Mouse (Mus musculus): ENCODE data around the gene Pex13. TPM values are rescaled to one million over a fixed set of nuclear protein-coding genes. Genes with fewer than 3 reads are reported as not detected.
"Not testable (repeated sequence)": the region's sequence is repeated elsewhere in the genome, so short reads cannot be mapped to it uniquely, and the experiment has no call there.

The Pex13 gene
- total RNA-seq, 2 experiments from 2014 or later, result 22.6 to 22.7 TPM

DNA sequence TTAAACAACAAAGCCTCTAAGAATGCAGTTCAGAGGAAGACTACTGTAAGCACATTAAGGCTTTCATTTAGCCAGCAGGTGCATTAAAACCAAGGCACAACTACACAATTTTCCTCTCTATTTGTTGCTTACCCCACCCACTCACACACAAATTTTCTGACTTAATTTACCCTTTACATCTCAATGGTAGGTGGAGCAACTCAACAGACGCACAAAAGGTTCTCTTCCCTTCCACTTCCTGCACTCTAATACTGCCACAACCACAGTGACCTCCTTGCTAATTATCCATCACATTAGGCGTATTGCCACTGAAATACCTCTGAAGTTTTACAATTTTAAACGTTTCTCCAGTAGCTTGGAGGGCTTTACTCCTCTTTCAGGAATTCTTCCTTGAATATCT, 12.1 kb downstream of the Pex13 start:
- DNase-seq, result no peak
- intact Hi-C loops (cut with DNase I), result no loop called here

DNA sequence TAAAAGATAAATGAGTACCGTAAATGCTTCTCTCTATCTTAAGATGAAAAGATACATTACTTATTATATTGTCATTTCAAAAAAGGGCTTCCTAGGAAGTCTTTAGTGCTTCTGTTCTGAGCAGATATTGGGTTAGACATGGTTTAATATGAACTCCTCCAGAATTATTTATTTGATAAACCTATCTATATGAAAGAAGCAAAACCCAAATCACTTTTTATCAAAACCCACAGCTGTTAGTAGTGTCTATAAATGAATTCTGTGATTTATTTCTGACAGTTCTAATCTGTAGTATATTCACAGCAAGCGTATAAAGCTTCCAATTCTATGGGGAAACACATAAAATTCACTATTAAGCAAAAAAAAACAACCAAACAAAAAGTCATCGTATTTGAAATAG, 17.9 kb downstream of the Pex13 start:
- intact Hi-C loops (cut with DNase I), result no loop called here

DNA sequence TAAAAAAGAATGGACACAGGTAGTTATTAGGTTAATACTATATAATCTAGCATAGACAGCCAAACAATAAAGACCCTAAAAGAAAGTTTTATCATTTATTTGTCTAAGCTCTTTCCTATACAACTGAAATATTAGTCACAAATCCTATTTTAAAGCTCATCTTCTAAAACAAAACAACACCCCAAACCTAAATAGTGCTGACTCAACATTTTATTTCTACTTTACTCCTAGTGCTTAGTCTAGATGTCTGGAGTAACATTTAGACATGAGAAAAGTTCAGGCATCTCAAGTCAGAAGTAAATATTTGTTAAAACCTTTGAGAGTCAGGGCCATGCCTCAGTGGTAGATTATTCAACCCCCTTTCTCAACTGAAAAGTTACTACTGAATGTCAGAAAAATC, 18.3 kb downstream of the Pex13 start:
- no peak for DNase-seq
- intact Hi-C loops (cut with DNase I), result no loop called here

More for the DNA sequence above, 17.9 kb downstream of the Pex13 start:
- DNase-seq, result no peak

DNA sequence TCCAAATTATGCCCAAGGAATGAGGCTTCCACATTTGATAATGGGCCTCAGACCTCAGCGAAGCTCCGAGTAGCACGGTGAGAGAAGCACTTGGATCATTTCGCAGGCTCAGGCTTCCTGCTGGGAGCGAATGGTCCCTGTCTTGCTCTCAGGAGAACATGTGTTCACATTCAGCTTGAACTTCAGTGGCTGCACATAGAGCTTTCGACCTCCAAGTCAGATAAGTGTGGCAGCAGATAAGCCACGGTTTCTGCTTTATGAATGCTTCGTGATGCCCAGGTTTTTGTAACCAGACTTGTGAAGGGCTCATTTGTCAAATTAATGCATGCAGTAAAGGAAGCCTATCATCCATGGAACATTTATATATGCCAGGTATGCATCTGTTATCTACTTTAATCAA, 31.2 kb downstream of the Pex13 start:
- intact Hi-C loops (cut with DNase I), result no loop called here
- peak; percentile 1 for DNase-seq

DNA sequence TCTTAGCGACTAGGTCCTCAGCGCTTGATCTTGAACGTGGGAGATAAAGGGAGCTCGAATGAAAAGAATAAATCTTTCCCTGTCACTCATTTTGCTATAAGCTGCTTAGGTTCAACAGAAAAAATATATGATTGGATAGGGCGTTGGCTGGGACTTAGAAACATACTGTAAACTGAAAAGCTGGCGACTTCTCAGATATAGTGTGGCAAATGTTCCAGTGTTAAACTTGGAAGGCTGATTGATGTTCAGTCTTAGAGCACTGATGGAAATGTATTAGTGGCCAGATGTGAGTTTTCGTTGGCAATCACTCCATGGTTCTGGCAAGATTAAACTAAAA, 31.9 kb downstream of the Pex13 start:
- intact Hi-C loops (cut with DNase I), result no loop called here
- DNase-seq, result no peak

DNA sequence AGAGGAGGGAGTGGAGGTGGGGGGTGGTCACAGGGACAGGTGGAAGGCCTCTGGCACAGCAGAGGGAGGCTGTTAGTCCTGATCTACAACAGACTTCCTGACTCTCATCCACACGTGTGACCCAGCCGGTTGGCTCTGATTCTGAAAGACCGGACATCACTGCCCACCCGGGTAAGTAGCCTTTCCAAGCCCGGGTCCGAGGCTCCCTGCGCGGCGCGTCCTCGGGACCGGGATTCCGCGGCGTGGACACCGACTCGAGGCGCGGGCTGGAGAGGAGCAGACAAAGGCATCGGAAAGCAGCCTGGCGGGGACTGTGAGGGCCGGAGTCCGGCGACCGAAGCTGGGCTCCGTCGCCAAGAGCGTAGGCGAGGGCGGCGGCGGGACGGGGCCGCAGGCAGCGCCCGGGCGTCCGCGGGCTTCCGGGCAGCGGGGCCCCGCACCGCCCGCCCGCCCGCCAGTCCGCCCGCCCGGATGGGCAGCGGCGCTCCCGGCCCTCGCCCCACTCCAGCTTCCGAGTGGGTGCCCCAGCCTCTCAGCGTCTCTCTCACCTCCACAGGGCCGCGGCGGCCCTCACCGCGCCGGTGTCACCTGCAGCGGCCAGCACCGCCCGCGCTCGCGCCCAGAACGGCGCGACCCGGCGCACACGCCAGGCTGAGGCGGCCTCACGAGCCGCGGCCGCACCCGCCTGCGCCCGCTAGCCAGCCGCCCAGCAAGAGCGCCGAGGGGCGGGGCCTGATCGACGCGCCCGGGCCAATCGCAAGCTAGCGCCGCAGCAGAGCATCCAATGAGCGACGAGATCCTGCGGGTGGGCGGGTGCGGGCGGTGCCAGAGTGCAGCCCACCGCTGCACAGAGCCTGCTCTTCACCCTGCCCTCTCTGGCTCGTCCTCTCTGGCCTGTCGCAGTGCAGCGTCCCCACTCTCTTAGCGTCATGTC, 32.5 kb downstream of the Pex13 start, which contains the start of gene 0610010F05Rik:
0610010F05Rik (minus strand) TSS at position 695 of the 934 bp plus-strand sequence.
- peak; percentile 94 for DNase-seq
- intact Hi-C loops (cut with DNase I), result no loop called here

DNA sequence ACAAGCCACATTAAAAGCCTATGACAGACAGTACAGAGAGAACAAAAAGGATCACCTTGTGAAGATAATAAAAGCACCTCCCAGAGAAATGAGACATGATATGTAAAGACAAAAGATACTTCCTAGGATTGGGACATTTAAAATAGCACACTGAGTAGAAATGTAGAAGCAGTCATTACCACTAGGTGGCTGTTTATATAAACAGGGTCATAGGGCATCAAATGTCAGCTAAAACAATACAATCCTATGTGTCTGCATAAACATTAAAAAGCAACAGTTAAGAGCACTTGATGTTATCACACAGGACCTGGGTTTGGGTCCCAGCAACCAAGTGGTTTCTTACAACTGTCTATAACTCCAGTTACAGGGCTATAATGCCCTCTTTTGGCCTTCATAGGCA, 35.1 kb downstream of the Pex13 start:
- intact Hi-C loops (cut with DNase I), result no loop called here
- no peak for DNase-seq

DNA sequence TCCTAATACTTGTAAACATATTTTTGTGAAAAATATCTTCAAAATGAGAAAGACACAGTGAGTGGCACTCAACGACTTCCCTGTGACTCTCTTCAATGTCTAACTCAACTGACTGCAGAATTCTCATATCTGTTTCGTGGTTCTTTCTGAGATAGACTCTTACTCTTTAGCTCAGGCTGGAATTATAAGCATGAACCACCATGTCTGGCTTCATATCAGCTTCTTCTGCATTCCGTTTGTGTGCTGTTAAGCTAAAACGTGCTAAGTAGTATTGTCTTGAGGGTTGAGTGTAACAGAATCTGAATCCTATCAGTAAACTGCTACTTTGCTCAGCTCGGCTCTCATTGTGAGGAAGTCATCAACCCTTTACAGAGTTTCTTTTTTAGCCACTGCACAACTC, 46.8 kb downstream of the Pex13 start:
- intact Hi-C loops (cut with DNase I), result loop anchor here (10.0 kb wide), 1 partner anchor 256 kb away; no protein-coding TSS in a partner anchor
- DNase-seq, result no peak

DNA sequence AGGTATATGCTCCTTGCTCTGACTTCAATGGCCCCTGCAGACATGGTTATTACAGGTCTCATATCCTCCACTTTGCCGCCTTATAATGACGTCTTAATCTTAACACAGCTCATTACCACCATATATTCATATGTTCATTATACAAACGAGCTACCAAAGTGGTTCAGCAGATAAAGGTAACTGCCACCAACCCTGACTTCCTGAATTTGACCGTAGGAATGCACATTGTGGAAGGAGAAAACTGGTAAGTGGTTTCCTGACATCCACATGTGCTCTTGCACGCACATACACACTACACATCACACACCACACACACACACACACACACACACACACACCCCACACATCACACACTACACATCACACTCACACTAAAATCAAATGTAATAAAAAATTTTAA, 51.2 kb downstream of the Pex13 start:
- intact Hi-C loops (cut with DNase I), result loop anchor here (10.0 kb wide), 1 partner anchor 260 kb away; no protein-coding TSS in a partner anchor
- DNase-seq, result no peak

DNA sequence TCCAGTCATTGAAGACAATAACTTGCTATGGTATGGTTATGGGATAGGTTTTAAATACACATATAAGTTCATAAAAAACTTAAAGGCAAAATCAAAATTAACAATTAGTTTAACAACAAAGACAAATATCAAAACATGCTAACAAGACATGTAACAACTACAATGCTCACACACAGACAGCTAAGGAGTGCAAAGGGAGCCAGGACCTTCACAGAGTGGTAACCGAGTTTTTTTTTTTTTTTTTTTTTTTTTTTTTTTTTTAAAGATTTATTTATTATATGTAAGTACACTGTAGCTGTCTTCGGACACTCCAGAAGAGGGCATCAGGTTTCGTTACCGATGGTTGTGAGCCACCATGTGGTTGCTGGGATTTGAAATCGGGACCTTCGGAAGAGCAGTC, 58.5 kb downstream of the Pex13 start:
- not testable (repeated sequence) for DNase-seq
- intact Hi-C loops (cut with DNase I), result loop anchor here (10.0 kb wide), 1 partner anchor 322 kb away; no protein-coding TSS in a partner anchor

Other genes starting within 250 kb of the Pex13 start
- gene Ahsa2, start 167.9 kb downstream of the Pex13 start, total RNA-seq (2021), result 100 to 1,000 TPM; 105 to 114 TPM
- under 1 TPM in 1 of 2 experiments, not detected in 1; 0.40 TPM for gene 1700093K21Rik, start 144.8 kb downstream of the Pex13 start, total RNA-seq (2021)
- 100 to 1,000 TPM; 107 to 116 TPM for gene 0610010F05Rik, start 32.3 kb downstream of the Pex13 start, total RNA-seq (2021)
- 10 to 100 TPM; 23.1 to 24.7 TPM for gene Pus10, start 285 bp downstream of the Pex13 start, total RNA-seq (2021)
- gene Rel, start 105.0 kb upstream of the Pex13 start, total RNA-seq (2021), result 1 to 10 TPM; 2.1 to 2.2 TPM
- 10 to 100 TPM; 23.1 to 24.7 TPM for gene Papolg, start 229.3 kb upstream of the Pex13 start, total RNA-seq (2021)